Mouse (Mus musculus): ENCODE measurements around the gene Pabpn1. TPM values are rescaled to one million over a fixed set of nuclear protein-coding genes. Genes with fewer than 3 reads are reported as not detected.

The Pabpn1 gene
- polyA plus RNA-seq, 1 experiment: 168 TPM

GRCm38 (mm10) chr14:54866268-54866667, 26.0 kb upstream of the Pabpn1 start:
- no peak for TF ChIP-seq POLR2A (IDR thresholded peaks at IDR 0.05; ENCODE audit: low read depth, low read length)
- TF ChIP-seq CTCF (IDR thresholded peaks at IDR 0.05; ENCODE audit: borderline replicate concordance, insufficient read depth, low read length): no peak

DNA sequence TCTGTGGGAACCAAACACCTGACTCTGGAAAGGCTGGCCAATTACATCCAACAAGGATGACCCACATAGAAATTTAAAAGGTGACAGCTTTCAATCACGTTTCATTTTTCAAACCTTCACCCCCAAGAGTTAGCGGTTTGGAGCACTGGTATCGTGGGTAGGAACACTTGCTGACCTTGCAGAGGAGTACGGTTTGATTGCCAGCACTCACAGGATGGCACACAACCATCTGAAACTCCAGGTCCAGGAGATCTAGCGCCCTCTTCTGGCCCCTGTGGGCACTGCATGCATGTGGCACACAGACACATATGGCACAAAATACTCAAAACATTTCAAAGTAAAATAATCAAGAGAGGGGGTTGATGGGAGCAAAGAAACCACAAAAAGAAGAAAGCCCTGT, 25.4 kb upstream of the Pabpn1 start:
- 0 out of 2 replicates have a peak, but pooled peaks have one; percentile 3 for TF ChIP-seq CTCF (IDR thresholded peaks at IDR 0.05; ENCODE audit: borderline replicate concordance, insufficient read depth, low read length)
- no peak for TF ChIP-seq POLR2A (IDR thresholded peaks at IDR 0.05; ENCODE audit: low read depth, low read length)
- Histone ChIP-seq H3K27ac (ENCODE audit: insufficient read depth, low read length) (no peak overlapping the region), H3K4me1 (ENCODE audit: control insufficient read depth, insufficient read depth, low read length) (no peaks in the 10 kb centered on the region), H3K4me3 (ENCODE audit: insufficient read depth, low read length) (no peak overlapping the region)

More at GRCm38 (mm10) chr14:54866268-54866667, 26.0 kb upstream of the Pabpn1 start:
- H3K27ac ChIP-seq (ENCODE audit: insufficient read depth, low read length): no peak overlapping the region
- no peak overlapping the region for H3K4me3 ChIP-seq (ENCODE audit: insufficient read depth, low read length)
- no peaks in the 10 kb centered on the region for H3K4me1 ChIP-seq (ENCODE audit: control insufficient read depth, insufficient read depth, low read length)

- TF ChIP-seq POLR2A (IDR thresholded peaks at IDR 0.05; ENCODE audit: low read depth, low read length): no peak
- TF ChIP-seq CTCF (IDR thresholded peaks at IDR 0.05; ENCODE audit: borderline replicate concordance, insufficient read depth, low read length): no peak
- no peaks in the 10 kb centered on the region for H3K4me1 ChIP-seq (ENCODE audit: control insufficient read depth, insufficient read depth, low read length)
- no peak overlapping the region for H3K4me3 ChIP-seq (ENCODE audit: insufficient read depth, low read length)
- H3K27ac ChIP-seq (ENCODE audit: insufficient read depth, low read length): no peak overlapping the region
These were observed 24.3 kb upstream of the Pabpn1 start for GRCm38 (mm10) chr14:54868026-54868425.

GRCm38 (mm10) chr14:54870861-54871260, 21.4 kb upstream of the Pabpn1 start, which contains the start of gene Homez:
Gene Homez, minus strand, starts transcription at chr14:54870961.
- Histone ChIP-seq H3K4me3 (ENCODE audit: insufficient read depth, low read length) (no peak within 1 kb of the TSS), H3K27ac (ENCODE audit: insufficient read depth, low read length) (no peak within 1 kb of the TSS), H3K4me1 (ENCODE audit: control insufficient read depth, insufficient read depth, low read length) (no peaks in the 10 kb centered on the region)
- TF ChIP-seq POLR2A (IDR thresholded peaks at IDR 0.05; ENCODE audit: low read depth, low read length): no peak
- TF ChIP-seq CTCF (IDR thresholded peaks at IDR 0.05; ENCODE audit: borderline replicate concordance, insufficient read depth, low read length): no peak

DNA sequence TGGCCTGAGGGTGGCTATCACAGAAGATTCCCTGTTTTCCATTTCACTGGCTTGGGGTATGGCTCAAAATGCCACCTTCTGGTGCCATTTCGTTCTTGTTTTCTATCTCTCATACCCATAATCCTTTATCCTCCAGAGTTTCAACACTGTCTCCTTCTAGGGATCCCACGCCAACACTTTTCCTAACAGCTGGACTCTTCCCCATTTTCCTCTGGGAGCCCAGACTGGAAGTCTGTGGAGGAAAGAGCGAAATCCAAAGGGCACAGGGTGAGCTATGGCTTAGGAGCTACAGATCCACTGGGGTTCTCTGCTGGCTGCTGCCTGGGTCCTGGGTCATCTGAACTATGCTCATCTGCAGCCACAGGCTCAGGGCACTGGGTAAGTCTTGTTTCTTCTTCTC, 18.1 kb upstream of the Pabpn1 start:
- no peak overlapping the region for H3K27ac ChIP-seq (ENCODE audit: insufficient read depth, low read length)
- no peak overlapping the region for H3K4me3 ChIP-seq (ENCODE audit: insufficient read depth, low read length)
- TF ChIP-seq POLR2A (IDR thresholded peaks at IDR 0.05; ENCODE audit: low read depth, low read length) (no peak), CTCF (IDR thresholded peaks at IDR 0.05; ENCODE audit: borderline replicate concordance, insufficient read depth, low read length) (no peak)
- H3K4me1 ChIP-seq (ENCODE audit: control insufficient read depth, insufficient read depth, low read length): 0 out of 2 replicates have a peak, but pooled peaks cover 2% of the 10 kb centered on the region

- H3K4me3 ChIP-seq (ENCODE audit: insufficient read depth, low read length): peak overlapping the region; percentile 75
- H3K27ac ChIP-seq (ENCODE audit: insufficient read depth, low read length): peak overlapping the region; percentile 53
- TF ChIP-seq CTCF (IDR thresholded peaks at IDR 0.05; ENCODE audit: borderline replicate concordance, insufficient read depth, low read length): no peak
- TF ChIP-seq POLR2A (IDR thresholded peaks at IDR 0.05; ENCODE audit: low read depth, low read length): no peak
- 0 out of 2 replicates have a peak, but pooled peaks cover 2% of the 10 kb centered on the region for H3K4me1 ChIP-seq (ENCODE audit: control insufficient read depth, insufficient read depth, low read length)
These were observed 16.3 kb upstream of the Pabpn1 start for GRCm38 (mm10) chr14:54875844-54876538.

- peak overlapping the region; percentile 75 for H3K4me3 ChIP-seq (ENCODE audit: insufficient read depth, low read length)
- TF ChIP-seq POLR2A (IDR thresholded peaks at IDR 0.05; ENCODE audit: low read depth, low read length): peak; percentile 74
- no peak for TF ChIP-seq CTCF (IDR thresholded peaks at IDR 0.05; ENCODE audit: borderline replicate concordance, insufficient read depth, low read length)
- peak overlapping the region; percentile 53 for H3K27ac ChIP-seq (ENCODE audit: insufficient read depth, low read length)
- H3K4me1 ChIP-seq (ENCODE audit: control insufficient read depth, insufficient read depth, low read length): 0 out of 2 replicates have a peak, but pooled peaks cover 2% of the 10 kb centered on the region
These were observed 15.7 kb upstream of the Pabpn1 start for GRCm38 (mm10) chr14:54876539-54877047.

DNA sequence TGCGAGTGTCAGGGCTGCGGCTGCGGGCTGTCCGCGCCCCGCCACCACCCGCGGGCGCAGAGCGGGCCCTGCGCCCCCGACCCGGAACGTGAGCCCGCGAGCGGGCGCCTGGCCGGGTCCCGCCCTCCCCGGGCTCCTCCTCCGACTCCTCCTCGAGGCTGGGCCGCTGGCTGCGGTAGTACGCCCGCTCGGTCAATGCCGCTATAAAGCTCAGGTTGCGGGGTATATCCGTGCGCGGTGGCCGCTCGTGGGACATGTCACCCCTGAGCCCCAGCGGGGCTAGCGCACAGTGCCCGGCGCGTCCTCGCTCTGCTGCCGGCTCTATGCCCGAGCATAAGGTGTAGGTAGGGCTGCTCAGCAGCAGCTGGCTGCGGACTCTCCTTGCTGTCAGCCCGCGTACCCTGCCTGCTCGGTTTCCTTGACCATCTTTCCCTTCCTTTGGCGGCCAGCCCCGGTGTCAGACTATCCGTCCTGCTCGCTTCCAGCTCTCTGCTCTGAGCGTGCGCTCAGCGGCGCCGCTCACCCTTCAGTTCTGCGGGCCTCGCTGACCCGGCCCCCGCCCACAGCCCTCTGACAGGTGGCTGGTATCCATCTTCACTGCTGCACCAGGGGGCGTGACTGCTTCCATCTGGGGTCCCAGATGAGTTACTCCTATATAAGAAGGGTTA, 15.1 kb upstream of the Pabpn1 start, which contains the start of gene Ppp1r3e:
Gene Ppp1r3e (minus strand): TSS at position 503 of the 668 bp plus-strand sequence.
- 0 out of 2 replicates have a peak, but pooled peaks cover 2% of the 10 kb centered on the region for H3K4me1 ChIP-seq (ENCODE audit: control insufficient read depth, insufficient read depth, low read length)
- H3K4me3 ChIP-seq (ENCODE audit: insufficient read depth, low read length): peak within 1 kb of the TSS; percentile 75
- H3K27ac ChIP-seq (ENCODE audit: insufficient read depth, low read length): peak within 1 kb of the TSS; percentile 53
- TF ChIP-seq POLR2A (IDR thresholded peaks at IDR 0.05; ENCODE audit: low read depth, low read length) (peak; percentile 21; the same call in 1 of the 2 replicates), CTCF (IDR thresholded peaks at IDR 0.05; ENCODE audit: borderline replicate concordance, insufficient read depth, low read length) (no peak)

DNA sequence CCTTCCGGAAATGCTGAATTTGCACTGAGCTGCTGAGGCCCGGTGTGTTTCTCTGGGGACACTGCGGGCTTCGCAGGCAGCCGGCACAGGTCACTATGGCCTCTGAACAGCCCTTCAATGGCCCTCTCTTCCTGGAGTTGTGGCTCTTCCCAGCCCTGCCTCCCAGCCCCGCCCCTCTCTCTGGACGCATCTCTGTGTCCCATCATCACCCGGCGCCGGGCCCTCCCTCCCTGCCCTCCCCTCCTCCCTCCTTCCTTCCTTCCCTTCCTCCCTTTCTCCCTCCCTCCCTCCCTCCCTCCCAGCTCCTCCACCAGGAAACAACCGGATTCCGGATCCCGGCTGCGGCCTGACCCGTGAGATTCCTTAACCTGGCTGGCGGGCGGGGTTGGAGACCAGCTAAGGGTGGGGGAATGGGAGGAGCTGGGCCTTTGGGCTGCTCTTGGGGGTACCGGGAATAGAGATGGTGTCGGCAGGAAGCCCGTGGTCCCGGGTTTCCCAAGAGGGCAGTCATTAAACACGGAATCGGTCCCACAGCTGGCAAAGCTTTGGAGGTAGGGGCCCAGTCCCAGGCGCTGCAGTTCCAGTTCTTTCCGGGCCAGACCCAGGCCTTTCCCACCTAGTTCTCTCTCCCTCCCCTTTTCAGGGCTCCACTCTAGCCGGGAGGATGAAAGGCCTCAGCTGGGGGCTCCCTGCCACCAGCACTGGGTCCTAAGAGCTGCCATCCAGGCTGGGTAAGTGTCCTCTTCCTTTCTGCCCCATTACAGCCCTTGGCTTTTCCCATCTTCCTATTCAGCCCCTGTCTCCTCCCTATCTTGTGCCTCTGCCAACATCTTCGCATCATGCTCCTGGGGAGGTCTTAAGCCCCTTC, 8.9 kb upstream of the Pabpn1 start, which contains the start of the genes Bcl2l2 and Gm20521:
Gene Bcl2l2 (plus strand): TSS at position 224 of the 868 bp plus-strand sequence.
Gene Gm20521 (plus strand): TSS at position 288 of the 868 bp plus-strand sequence.
- Histone ChIP-seq H3K4me1 (ENCODE audit: control insufficient read depth, insufficient read depth, low read length) (peaks cover 14% of the 10 kb centered on the region), H3K4me3 (ENCODE audit: insufficient read depth, low read length) (peak within 1 kb of the TSS; percentile 97), H3K27ac (ENCODE audit: insufficient read depth, low read length) (peak within 1 kb of the TSS; percentile 94)
- TF ChIP-seq POLR2A (IDR thresholded peaks at IDR 0.05; ENCODE audit: low read depth, low read length) (peak; percentile 93), CTCF (IDR thresholded peaks at IDR 0.05; ENCODE audit: borderline replicate concordance, insufficient read depth, low read length) (no peak)
